Mouse (Mus musculus) spleen, postnatal 4 days (tissue): ENCODE data around the gene Olfr52.

Source experiments
- DNase-seq, 2 experiments: peaks; one replicate each; pipeline ENCODE4 v3.0.0; 2022; ENCODE audit warnings: low spot score in 2 of 2

The Olfr52 gene

GRCm38 (mm10) chr2:86185583-86185982 lies at the start of gene Olfr52:
Gene Olfr52, minus strand, starts transcription at chr2:86185683.
- no peak for DNase-seq

- no peak for DNase-seq
These were observed 45.8 kb upstream of the Olfr52 start, which contains the start of gene Olfr1047 for GRCm38 (mm10) chr2:86231301-86231700. Gene Olfr1047, minus strand, starts transcription at chr2:86231401.

GRCm38 (mm10) chr2:86219214-86219613 lies 33.7 kb upstream of the Olfr52 start, which contains the start of gene Olfr1046:
Gene Olfr1046, minus strand, starts transcription at chr2:86219314.
- no peak for DNase-seq

- no peak for DNase-seq
These were observed 17.4 kb upstream of the Olfr52 start, which contains the start of gene Olfr1045 for GRCm38 (mm10) chr2:86202909-86203308. Gene Olfr1045, minus strand, starts transcription at chr2:86203009.

- DNase-seq: no peak
These were observed 10.4 kb upstream of the Olfr52 start for GRCm38 (mm10) chr2:86195863-86196262.

GRCm38 (mm10) chr2:86179950-86180349 lies 5.5 kb downstream of the Olfr52 start:
- DNase-seq: no peak

GRCm38 (mm10) chr2:86177720-86178119 lies 7.8 kb downstream of the Olfr52 start, which contains the start of gene Olfr1044:
Gene Olfr1044, minus strand, starts transcription at chr2:86177820.
- DNase-seq: no peak

GRCm38 (mm10) chr2:86175422-86175821 lies 10.1 kb downstream of the Olfr52 start:
- DNase-seq: peak in 1 of 2 experiments; percentile 12

- DNase-seq: no peak
These were observed 18.1 kb downstream of the Olfr52 start, which contains the start of gene Olfr1043 for GRCm38 (mm10) chr2:86167422-86167821. Gene Olfr1043, minus strand, starts transcription at chr2:86167522.

GRCm38 (mm10) chr2:86161738-86162137 lies 23.7 kb downstream of the Olfr52 start, which contains the start of gene Olfr1042:
Gene Olfr1042, minus strand, starts transcription at chr2:86161838.
- no peak for DNase-seq

- no peak for DNase-seq
These were observed 38.9 kb downstream of the Olfr52 start, which contains the start of gene Olfr1040 for GRCm38 (mm10) chr2:86146632-86147031. Gene Olfr1040, minus strand, starts transcription at chr2:86146732.

GRCm38 (mm10) chr2:86135828-86136227 lies 49.7 kb downstream of the Olfr52 start, which contains the start of gene Olfr1039:
Gene Olfr1039, minus strand, starts transcription at chr2:86135928.
- no peak for DNase-seq
